Comparison of ENCODE assay signal across 36 mouse cellular contexts in the genomic region with DNA sequence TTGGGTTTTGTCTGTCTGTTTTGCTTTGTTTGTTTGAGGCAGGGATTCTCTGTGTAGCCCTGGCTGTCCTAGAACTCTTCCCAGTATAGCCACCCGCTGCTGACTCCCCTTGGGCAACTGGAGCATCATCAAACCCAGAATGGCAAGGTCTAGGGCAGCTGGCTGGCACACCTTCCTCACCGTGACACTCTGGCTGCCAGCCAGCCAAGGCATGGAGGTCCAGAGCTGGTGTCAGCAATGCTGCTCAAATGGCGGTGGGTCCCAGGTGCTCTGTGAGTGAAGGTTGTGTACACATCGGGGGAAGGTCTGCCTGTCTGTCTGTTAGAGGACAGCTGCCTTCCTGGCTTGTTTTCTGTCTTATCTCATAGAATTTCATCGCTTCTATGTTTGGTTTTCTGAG. TPM values are rescaled to one million over a fixed set of nuclear protein-coding genes. Genes with fewer than 3 reads are reported as not detected.
"Had no signal": no experiment of that assay in that cellular context is flagged by ENCODE, and none has a peak within 500 bp of the region (broad histone marks: within the 10 kb centered on the region; RNA-seq: fewer than 3 reads in every experiment).

No protein-coding gene starts in this region.

- H3K27me3 ChIP-seq: limb, embryonic 12.5 days; limb, embryonic 13.5 days; limb, embryonic 15.5 days; liver, embryonic 12.5 days; liver, embryonic 13.5 days; liver, embryonic 15.5 days; lung, embryonic 15.5 days; midbrain, embryonic 15.5 days had no signal

- H3K4me1 ChIP-seq: limb, embryonic 15.5 days had no signal

- H3K36me3 ChIP-seq: limb, embryonic 10.5 days; limb, embryonic 12.5 days; limb, embryonic 13.5 days; limb, embryonic 15.5 days; liver, embryonic 12.5 days; liver, embryonic 13.5 days; liver, embryonic 15.5 days; lung, embryonic 15.5 days; midbrain, embryonic 10.5 days; midbrain, embryonic 12.5 days; midbrain, embryonic 13.5 days; midbrain, embryonic 15.5 days had no signal

- ATAC-seq: liver, embryonic 12.5 days; liver, postnatal 0 days; lung, postnatal 0 days; midbrain, embryonic 13.5 days; midbrain, embryonic 15.5 days; midbrain, embryonic 16.5 days had no signal

- H3K9me3 ChIP-seq: limb, embryonic 10.5 days; limb, embryonic 13.5 days; limb, embryonic 15.5 days; liver, embryonic 12.5 days; liver, embryonic 13.5 days; liver, embryonic 15.5 days; lung, embryonic 15.5 days; midbrain, embryonic 10.5 days; midbrain, embryonic 12.5 days; midbrain, embryonic 13.5 days; midbrain, embryonic 15.5 days had no signal

- DNase-seq: left cerebral cortex, postnatal 4 days; liver; liver, embryonic 13.5 days; liver, postnatal 0 days; lung, adult 18-20 months; lung, adult 2 months; lung, embryonic 14.5 days; lung, postnatal 10 days; lung, postnatal 14 days; lung, postnatal 36 days; lung, postnatal 4 days; midbrain, embryonic 14.5 days had no signal

- H3K4me3 ChIP-seq: limb, embryonic 10.5 days; limb, embryonic 12.5 days; limb, embryonic 13.5 days; limb, embryonic 15.5 days; liver, embryonic 12.5 days; liver, embryonic 13.5 days; liver, embryonic 15.5 days; lung, embryonic 15.5 days; megakaryocyte, embryonic 14.5 days; midbrain, embryonic 10.5 days; midbrain, embryonic 12.5 days; midbrain, embryonic 13.5 days; midbrain, embryonic 15.5 days; myocyte had no signal

RNA-seq across cellular contexts. Expression of a gene that starts 3.4 kb away (rescaled TPM):
- total RNA-seq: liver, adult 2 months; megakaryocyte progenitor cell, adult 5-6 weeks; megakaryocyte, adult 5-6 weeks; megakaryocyte-erythroid progenitor cell, adult 5-6 weeks; monocyte, adult 5-6 weeks had no signal
- polyA plus RNA-seq: liver, embryonic 11.5 days; liver, embryonic 12.5 days; liver, embryonic 13.5 days; liver, embryonic 14.5 days; liver, embryonic 15.5 days; liver, postnatal 0 days; macrophage; neural tube, embryonic 11.5 days had no signal
